Mouse (Mus musculus) lung, postnatal 0 days (tissue): ENCODE data around the gene Armh3.

Source experiments
- CTCF ChIP-seq: IDR thresholded peaks from 2 replicates; pipeline ENCODE4 v1.5.1; 2016; ENCODE audit warnings: antibody characterized with exemption, mild to moderate bottlenecking
- EP300 ChIP-seq: IDR thresholded peaks from 2 replicates; pipeline ENCODE4 v1.6.1; 2016; ENCODE audit warnings: antibody characterized with exemption, mild to moderate bottlenecking, control low read depth

DNA sequence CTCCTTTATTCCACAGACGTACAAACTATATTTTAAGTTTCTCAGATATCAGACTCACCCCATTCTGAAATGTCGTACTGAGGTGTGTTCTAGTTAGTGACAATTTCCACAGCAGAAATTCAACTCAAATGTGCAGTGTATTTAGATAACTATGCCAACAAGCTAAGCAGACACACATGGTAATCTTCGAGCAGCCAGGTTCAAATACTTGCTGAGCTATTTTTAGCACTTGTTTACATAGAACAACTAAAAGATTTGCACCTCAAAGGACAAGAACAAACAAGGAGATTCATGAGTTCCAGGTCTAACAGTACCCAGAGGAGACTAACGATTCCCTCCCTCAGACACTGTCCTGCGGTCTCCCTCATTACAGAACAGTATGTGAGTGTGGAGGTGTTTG, 171.2 kb downstream of the Armh3 start:
- TF ChIP-seq CTCF (no peak), EP300 (no peak)
